Mouse (Mus musculus): ENCODE data around the gene Atp8a1. TPM values are rescaled to one million over a fixed set of nuclear protein-coding genes. Genes with fewer than 3 reads are reported as not detected.

Atp8a1 gene
- polyA plus RNA-seq, 1 experiment: 39.1 TPM

DNA sequence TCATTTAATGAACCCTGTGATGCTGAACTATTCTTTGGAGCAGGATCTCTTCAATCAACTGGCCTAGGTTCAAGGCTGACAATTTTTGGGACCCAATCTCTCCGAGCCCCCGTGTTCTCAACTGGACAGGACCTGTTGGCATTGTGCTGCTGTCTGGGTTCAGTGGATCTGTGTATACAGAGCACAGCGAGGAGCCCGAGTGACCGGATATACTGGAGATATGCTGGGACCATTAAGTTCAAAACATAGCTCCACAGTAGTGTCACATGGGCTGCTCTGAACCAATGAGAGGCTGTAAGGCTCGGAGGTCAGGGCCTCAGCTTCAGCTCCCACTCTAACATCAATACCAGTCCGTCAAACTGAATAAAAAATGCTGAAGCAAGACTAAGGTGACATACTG, 217.8 kb downstream of the Atp8a1 start:
- Histone ChIP-seq H3K36me3 (replicated peaks; ENCODE audit: low read length) (peaks cover 95% of the 10 kb centered on the region), H3K9me3 (no peaks in the 10 kb centered on the region), H3K27me3 (replicated peaks) (no peaks in the 10 kb centered on the region), H3K4me3 (replicated peaks) (no peak overlapping the region), H3K4me1 (peaks cover 19% of the 10 kb centered on the region)
- TF ChIP-seq GATA1 (IDR thresholded peaks at IDR 0.05; ENCODE audit: borderline replicate concordance, low read length) (no peak), FLI1 (IDR thresholded peaks at IDR 0.05; ENCODE audit: low read length) (no peak)

DNA sequence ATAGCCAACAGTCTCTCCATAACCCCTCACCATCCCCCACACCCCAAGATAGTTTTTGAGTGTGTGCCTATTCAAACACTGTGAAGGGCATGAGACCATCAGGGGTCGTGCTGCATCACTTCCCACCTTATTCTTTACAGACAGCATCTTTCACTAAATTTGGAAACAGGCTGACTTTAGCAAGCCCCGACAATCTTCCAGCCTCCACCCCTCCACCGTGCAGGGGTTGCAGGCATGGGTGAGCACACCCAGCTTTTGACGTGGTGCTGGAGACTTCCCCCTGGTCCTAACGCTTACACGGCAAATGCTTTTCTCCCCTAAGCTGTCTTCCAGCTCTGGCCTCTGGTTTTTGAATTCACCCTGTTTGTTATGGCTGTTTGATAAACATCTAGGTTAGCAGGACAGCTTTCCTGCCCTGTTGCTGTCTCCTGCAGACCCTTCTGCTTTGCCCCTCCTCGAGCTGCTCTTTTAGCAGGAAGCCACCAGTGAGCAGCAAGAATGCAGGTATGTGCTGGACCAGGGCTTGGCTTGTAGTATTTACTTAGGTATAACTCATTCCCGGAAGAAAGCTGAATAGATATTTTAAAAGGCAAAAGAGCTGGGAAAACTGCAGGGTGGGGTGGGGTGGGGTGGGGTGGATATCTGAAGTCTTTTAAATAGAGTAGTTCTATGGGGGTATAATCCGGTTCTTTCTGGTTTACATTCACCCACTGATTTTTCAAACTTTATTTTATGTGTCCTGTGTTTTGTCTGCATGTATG, 218.9 kb downstream of the Atp8a1 start:
- H3K27me3 ChIP-seq (replicated peaks): no peaks in the 10 kb centered on the region
- no peaks in the 10 kb centered on the region for H3K9me3 ChIP-seq
- no peak for TF ChIP-seq FLI1 (IDR thresholded peaks at IDR 0.05; ENCODE audit: low read length)
- no peak for TF ChIP-seq GATA1 (IDR thresholded peaks at IDR 0.05; ENCODE audit: borderline replicate concordance, low read length)
- no peak overlapping the region for H3K4me3 ChIP-seq (replicated peaks)
- H3K36me3 ChIP-seq (replicated peaks; ENCODE audit: low read length): peaks cover 94% of the 10 kb centered on the region
- peaks cover 10% of the 10 kb centered on the region; the same call in 1 of the 2 replicates for H3K4me1 ChIP-seq

DNA sequence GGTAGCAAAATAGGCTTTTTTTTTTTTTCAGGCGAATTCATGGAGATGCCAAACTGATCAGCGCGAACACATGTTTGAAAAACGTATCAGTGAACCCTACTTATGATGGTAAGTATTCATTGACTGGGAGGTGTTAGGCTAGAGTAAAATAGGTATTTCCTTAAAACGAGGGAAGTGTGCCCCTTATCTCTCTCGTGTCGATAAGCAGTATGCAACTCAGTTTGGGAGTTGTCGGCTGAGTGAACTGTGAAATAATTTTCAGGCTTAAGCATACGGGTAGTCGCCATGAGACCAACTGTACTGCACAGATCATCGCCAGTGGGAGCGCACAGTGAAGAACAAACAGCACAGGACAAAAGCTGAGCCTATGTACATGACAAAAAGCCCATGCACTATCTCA, 226.0 kb downstream of the Atp8a1 start:
- TF ChIP-seq FLI1 (IDR thresholded peaks at IDR 0.05; ENCODE audit: low read length): no peak
- TF ChIP-seq GATA1 (IDR thresholded peaks at IDR 0.05; ENCODE audit: borderline replicate concordance, low read length): no peak
- Histone ChIP-seq H3K4me1 (no peaks in the 10 kb centered on the region), H3K36me3 (replicated peaks; ENCODE audit: low read length) (peaks cover 90% of the 10 kb centered on the region), H3K27me3 (replicated peaks) (no peaks in the 10 kb centered on the region), H3K9me3 (no peaks in the 10 kb centered on the region), H3K4me3 (replicated peaks) (no peak overlapping the region)

DNA sequence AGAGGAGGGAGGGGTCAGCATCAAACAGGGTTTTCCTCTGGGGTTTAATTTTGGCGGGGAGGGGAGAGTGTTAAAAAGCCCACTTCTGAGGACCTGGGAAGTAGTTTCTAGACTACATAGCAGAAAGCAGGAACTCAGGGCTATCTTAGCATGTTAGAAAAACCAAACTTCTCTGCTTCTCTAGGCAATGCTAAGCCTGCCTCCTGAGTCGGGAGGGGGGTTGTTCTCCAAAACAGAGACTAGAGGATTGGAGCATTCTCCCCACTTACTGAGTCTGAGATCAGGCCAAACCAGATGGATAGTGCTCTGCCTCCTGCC, 237.8 kb downstream of the Atp8a1 start:
- Histone ChIP-seq H3K9me3 (no peaks in the 10 kb centered on the region), H3K4me1 (peaks cover 22% of the 10 kb centered on the region), H3K27me3 (replicated peaks) (peaks cover 65% of the 10 kb centered on the region), H3K4me3 (replicated peaks) (no peak overlapping the region), H3K36me3 (replicated peaks; ENCODE audit: low read length) (no peaks in the 10 kb centered on the region)
- TF ChIP-seq GATA1 (IDR thresholded peaks at IDR 0.05; ENCODE audit: borderline replicate concordance, low read length) (no peak), FLI1 (IDR thresholded peaks at IDR 0.05; ENCODE audit: low read length) (no peak)

DNA sequence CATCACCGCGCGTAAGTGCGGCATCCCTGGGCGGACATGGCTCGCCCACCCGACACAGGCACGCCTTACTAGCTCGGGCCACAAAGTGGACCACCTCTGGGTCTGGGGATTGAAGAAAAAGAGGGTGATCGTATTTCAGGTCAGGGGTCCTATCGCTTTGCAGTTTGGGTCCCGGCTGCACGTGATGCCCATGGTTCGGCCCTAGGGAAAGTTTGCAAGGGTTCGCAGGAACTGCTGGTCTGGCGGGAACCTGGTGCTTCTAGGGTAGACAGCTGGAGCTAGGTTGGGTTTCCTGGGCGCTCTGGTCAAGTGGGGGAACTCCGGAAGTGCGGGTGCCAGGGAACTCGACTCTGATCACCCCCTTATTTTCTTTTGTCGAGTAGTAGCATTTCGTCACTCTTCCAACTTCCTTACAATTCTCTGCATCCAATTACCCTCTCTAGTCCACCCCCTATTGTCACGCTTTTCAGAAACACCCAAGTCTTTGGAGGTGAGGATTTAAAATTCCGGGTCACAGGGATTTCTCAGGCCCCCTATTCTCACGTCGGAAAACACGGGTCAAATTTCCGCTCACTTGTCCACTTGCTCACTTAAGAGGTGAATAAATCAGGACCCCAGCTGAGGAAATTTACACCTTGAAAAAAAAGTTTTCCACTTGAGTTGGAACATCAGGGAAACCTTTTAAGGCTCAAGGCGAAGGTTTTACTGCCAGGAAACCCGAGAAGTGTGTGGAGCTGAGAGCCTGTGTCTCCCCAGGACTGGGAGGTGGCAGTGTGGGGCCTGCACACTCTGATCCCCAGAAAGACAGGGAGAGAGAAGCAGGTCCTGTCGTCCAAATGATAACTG, 238.3 kb downstream of the Atp8a1 start:
- Histone ChIP-seq H3K27me3 (replicated peaks) (peaks cover 63% of the 10 kb centered on the region), H3K4me3 (replicated peaks) (peak overlapping the region; percentile 93), H3K9me3 (no peaks in the 10 kb centered on the region), H3K36me3 (replicated peaks; ENCODE audit: low read length) (no peaks in the 10 kb centered on the region), H3K4me1 (peaks cover 22% of the 10 kb centered on the region)
- TF ChIP-seq GATA1 (IDR thresholded peaks at IDR 0.05; ENCODE audit: borderline replicate concordance, low read length) (no peak), FLI1 (IDR thresholded peaks at IDR 0.05; ENCODE audit: low read length) (no peak)

DNA sequence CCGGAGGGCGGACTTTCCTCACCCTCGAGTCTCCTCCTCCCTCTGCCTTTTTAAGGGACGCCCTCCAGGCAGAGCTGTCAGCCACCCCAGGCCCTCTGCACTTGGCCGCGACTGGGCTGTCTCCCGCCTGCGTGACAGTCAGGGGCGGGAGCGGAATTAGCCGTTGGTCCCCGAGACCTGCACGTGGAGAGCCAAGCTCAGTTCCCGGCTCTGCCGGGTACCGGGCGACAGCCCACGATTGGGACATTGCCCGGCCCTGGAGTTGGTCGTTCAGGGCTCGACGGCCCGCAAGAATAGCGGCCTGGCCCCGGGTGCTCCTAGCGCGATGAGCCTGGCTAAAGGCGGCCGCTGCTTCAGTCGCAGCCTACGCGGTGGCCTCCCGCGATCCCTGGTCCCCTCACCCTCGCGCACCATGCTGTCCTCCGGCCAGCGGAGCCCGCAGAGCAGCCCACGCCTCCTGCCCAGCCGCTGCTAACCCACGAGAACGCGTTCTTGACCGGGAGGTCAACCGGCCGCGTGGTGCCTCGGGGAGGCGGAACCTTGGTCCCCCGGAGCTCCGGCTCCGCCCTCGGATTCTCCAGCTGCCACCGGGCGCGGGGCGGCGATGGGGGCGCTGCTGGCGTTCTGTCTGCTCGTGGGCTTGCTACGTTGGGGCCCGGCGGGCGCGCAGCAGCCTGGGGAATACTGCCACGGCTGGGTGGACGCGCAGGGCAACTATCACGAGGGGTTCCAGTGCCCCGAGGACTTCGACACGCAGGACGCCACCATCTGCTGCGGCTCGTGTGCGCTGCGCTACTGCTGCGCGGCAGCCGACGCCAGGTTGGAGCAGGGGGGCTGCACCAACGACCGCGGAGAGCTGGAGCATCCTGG, 239.2 kb downstream of the Atp8a1 start, which contains the start of gene Shisa3:
Gene Shisa3, plus strand, starts transcription at position 79 of the 870 bp plus-strand sequence.
- no peaks in the 10 kb centered on the region for H3K9me3 ChIP-seq
- TF ChIP-seq GATA1 (IDR thresholded peaks at IDR 0.05; ENCODE audit: borderline replicate concordance, low read length) (no peak), FLI1 (IDR thresholded peaks at IDR 0.05; ENCODE audit: low read length) (no peak)
- peaks cover 61% of the 10 kb centered on the region for H3K27me3 ChIP-seq (replicated peaks)
- peaks cover 22% of the 10 kb centered on the region for H3K4me1 ChIP-seq
- peak within 1 kb of the TSS; percentile 93 for H3K4me3 ChIP-seq (replicated peaks)
- H3K36me3 ChIP-seq (replicated peaks; ENCODE audit: low read length): no peaks in the 10 kb centered on the region

DNA sequence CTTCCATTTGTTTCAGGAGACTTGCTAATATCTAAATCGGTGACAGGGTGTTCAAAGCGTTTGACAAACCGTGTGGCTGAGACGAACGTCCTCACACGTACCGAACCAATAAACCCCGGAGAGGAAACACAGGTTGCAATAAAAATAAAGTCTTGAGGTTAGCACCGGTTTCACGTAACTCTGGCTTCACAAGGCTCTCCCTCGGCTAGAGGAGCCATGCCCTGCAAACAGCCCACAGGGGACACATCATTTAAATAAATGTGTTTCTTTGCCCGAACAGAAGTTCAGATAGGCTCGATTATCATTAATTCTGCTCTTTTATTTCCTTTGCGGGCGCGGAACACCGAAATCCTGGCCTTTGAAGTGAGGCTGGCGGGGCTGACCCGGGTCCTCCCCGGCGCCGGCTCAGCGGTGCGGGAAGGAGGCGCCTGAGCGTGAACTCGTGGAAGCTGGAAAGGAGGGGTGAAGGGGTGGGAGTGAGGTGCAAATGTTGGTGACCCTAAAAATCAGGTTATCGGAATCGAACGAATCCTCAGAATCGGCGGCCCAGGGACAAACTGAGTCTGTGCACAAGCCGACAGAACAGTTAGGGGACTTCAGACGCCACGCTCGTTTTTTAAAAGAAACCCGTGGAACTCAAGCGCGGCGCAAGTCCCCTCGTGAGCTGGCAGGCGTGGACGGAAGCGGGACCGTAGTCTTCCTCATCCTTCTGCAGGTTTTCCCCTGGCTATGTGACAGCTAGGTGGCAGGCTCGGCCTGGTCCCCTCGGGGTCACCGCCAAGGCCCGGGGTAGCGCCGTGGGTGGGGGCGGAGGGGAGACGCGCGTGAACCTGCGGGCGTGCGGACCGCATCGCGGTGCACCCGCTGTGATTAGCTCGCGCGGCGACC, 240.1 kb downstream of the Atp8a1 start:
- Histone ChIP-seq H3K27me3 (replicated peaks) (peaks cover 70% of the 10 kb centered on the region), H3K4me3 (replicated peaks) (peak overlapping the region; percentile 93), H3K4me1 (peaks cover 22% of the 10 kb centered on the region), H3K9me3 (no peaks in the 10 kb centered on the region), H3K36me3 (replicated peaks; ENCODE audit: low read length) (no peaks in the 10 kb centered on the region)
- TF ChIP-seq FLI1 (IDR thresholded peaks at IDR 0.05; ENCODE audit: low read length) (no peak), GATA1 (IDR thresholded peaks at IDR 0.05; ENCODE audit: borderline replicate concordance, low read length) (no peak)

DNA sequence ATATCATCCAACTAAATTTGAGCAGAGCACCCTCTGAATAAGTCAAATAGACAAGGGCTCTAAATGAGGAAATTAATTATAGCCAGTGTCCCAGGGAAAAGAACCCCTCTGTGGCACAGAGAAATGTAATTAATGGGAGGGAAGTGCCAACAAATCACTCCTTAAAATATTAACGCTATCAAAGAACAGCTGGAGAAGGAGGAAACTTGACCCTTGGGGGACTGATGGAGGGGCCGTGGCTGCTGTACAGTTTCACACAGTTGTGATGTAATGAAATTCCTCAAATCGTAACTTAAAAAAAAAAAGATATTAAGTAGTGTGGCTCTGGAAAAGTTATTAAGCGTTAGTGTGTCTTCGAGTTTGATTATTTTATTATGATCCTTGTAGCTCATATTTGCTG, 241.3 kb downstream of the Atp8a1 start:
- peaks cover 67% of the 10 kb centered on the region for H3K27me3 ChIP-seq (replicated peaks)
- H3K4me1 ChIP-seq: peaks cover 22% of the 10 kb centered on the region
- no peaks in the 10 kb centered on the region for H3K9me3 ChIP-seq
- H3K4me3 ChIP-seq (replicated peaks): no peak overlapping the region
- TF ChIP-seq GATA1 (IDR thresholded peaks at IDR 0.05; ENCODE audit: borderline replicate concordance, low read length): no peak
- no peak for TF ChIP-seq FLI1 (IDR thresholded peaks at IDR 0.05; ENCODE audit: low read length)
- H3K36me3 ChIP-seq (replicated peaks; ENCODE audit: low read length): no peaks in the 10 kb centered on the region

DNA sequence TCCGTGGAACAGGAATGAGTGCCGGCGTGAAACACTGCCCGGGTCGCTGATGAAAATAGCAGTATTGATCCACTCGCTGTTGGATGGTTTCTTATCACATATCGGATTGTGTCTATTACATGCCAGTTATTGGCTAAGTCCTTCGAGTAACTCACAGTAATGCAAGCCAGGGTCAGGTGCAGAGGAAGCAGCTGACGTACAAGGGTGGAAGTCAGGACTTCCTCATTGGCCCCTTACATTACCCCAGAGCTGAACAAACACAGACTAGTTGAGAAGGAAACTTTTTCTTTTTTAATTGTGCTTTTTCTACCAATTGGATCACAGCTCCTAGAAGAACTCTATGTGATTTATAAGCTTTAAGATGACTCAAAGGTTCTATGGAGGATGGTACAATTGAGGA, 247.3 kb downstream of the Atp8a1 start:
- Histone ChIP-seq H3K4me1 (no peaks in the 10 kb centered on the region), H3K9me3 (no peaks in the 10 kb centered on the region), H3K4me3 (replicated peaks) (no peak overlapping the region), H3K27me3 (replicated peaks) (peaks cover 34% of the 10 kb centered on the region), H3K36me3 (replicated peaks; ENCODE audit: low read length) (no peaks in the 10 kb centered on the region)
- TF ChIP-seq GATA1 (IDR thresholded peaks at IDR 0.05; ENCODE audit: borderline replicate concordance, low read length) (no peak), FLI1 (IDR thresholded peaks at IDR 0.05; ENCODE audit: low read length) (no peak)

Measured in megakaryocyte, embryonic 14.5 days (primary cell).